In the genomic region with DNA sequence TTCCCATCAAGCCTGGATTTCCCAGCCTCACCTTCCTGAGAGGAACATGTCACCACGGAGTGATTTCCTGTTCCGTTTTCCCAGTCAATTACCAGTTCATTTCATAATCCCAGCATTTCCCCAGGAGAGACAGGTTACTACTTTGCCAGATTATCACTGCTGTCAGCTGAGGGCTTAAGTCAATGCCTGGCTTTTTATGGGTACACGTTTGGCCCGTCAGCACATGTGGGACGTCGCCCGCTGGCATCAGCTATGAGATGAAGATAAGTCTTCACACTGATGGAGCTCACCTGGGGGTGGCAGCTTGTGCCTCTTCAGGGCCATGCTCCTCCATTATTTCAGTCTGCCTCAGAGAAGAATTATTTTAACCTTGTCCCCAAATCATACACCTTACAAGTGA, we compare ENCODE assay signal across 26 mouse cellular contexts.
DNase-seq lines count a peak whose midpoint lies in the region; ATAC-seq and TF ChIP-seq lines count a peak whose summit lies in the region.
"Had no signal": no experiment of that assay in that cellular context is flagged by ENCODE, and none has a peak within 500 bp of the region (broad histone marks: within the 10 kb centered on the region; RNA-seq: fewer than 3 reads in every experiment).

No protein-coding gene starts in this region.

- whole genome bisulfite sequencing in intestine, embryonic 15.5 days, result 65% methylated on average over 7 of the region's 7 CpGs

- H3K4me3 ChIP-seq in embryonic fibroblast, embryonic 13.5 days (ENCODE audit: insufficient read depth, low read length), result no peak overlapping the region
- no peak overlapping the region for H3K4me3 ChIP-seq in intestine, embryonic 15.5 days (replicated peaks)
- H3K4me3 ChIP-seq: embryonic facial prominence, embryonic 12.5 days; embryonic facial prominence, embryonic 15.5 days; erythroblast, embryonic 14.5 days; forebrain, embryonic 10.5 days; forebrain, embryonic 13.5 days; heart, embryonic 13.5 days; hindbrain, embryonic 12.5 days; hindbrain, embryonic 15.5 days had no signal

- no peaks in the 10 kb centered on the region for H3K27me3 ChIP-seq in intestine, embryonic 15.5 days (replicated peaks)
- H3K27me3 ChIP-seq: embryonic facial prominence, embryonic 12.5 days; embryonic facial prominence, embryonic 15.5 days; forebrain, embryonic 13.5 days; heart, embryonic 13.5 days; hindbrain, embryonic 12.5 days; hindbrain, embryonic 15.5 days had no signal

- no peak overlapping the region for H3K9ac ChIP-seq in intestine, embryonic 15.5 days
- H3K9ac ChIP-seq: embryonic facial prominence, embryonic 12.5 days; embryonic facial prominence, embryonic 15.5 days; forebrain, embryonic 13.5 days; heart, embryonic 13.5 days; hindbrain, embryonic 12.5 days; hindbrain, embryonic 15.5 days had no signal

- peak overlapping the region; percentile 88 for H3K27ac ChIP-seq in embryonic fibroblast, embryonic 13.5 days (ENCODE audit: insufficient read depth, low read length)
- no peak overlapping the region for H3K27ac ChIP-seq in intestine, embryonic 15.5 days
- H3K27ac ChIP-seq: embryonic facial prominence, embryonic 12.5 days; embryonic facial prominence, embryonic 15.5 days; forebrain, embryonic 10.5 days; forebrain, embryonic 13.5 days; heart, embryonic 13.5 days; hindbrain, embryonic 12.5 days; hindbrain, embryonic 15.5 days had no signal

- ATAC-seq in intestine, embryonic 15.5 days, result peak; percentile 62
- ATAC-seq: CD4-positive, CD25-positive, alpha-beta regulatory T cell, adult 4 months; forebrain, embryonic 13.5 days; forebrain, embryonic 16.5 days had no signal

- DNase-seq in fat pad, adult 2 months (ENCODE audit: extremely low read depth, low read depth, low spot score), result peak; percentile 67
- no peak for DNase-seq in natural killer cell, adult 2 months (ENCODE audit: low spot score in 2 of 2)
- DNase-seq in kidney, postnatal 25 days, result no peak
- no peak for DNase-seq in left cerebral cortex, postnatal 4 days
- DNase-seq: adrenal gland, adult 2 months; adrenal gland, postnatal 14 days; cerebellum, adult 11 months; cerebellum, adult 9-11 months; cerebellum, postnatal 25 days; gastrocnemius, postnatal 10 days; gastrocnemius, postnatal 36 days; heart, adult 11 months; heart, postnatal 14 days; heart, postnatal 4 days had no signal

- H3K4me2 ChIP-seq in intestine, embryonic 15.5 days (replicated peaks), result no peak overlapping the region
- H3K4me2 ChIP-seq: embryonic facial prominence, embryonic 12.5 days; embryonic facial prominence, embryonic 15.5 days; forebrain, embryonic 13.5 days; heart, embryonic 13.5 days; hindbrain, embryonic 12.5 days; hindbrain, embryonic 15.5 days had no signal

- H3K4me1 ChIP-seq in embryonic fibroblast, embryonic 13.5 days (ENCODE audit: control insufficient read depth, insufficient read depth, low read length), result peaks cover 15% of the 10 kb centered on the region
- peaks cover 4% of the 10 kb centered on the region; the same call in 1 of the 2 replicates for H3K4me1 ChIP-seq in intestine, embryonic 15.5 days (replicated peaks)
- H3K4me1 ChIP-seq: embryonic facial prominence, embryonic 12.5 days had no signal

- intact Hi-C loops in left cerebral cortex, postnatal 4 days (cut with DNase I), result no loop called here

- TF ChIP-seq POLR2A in embryonic fibroblast, embryonic 13.5 days (IDR thresholded peaks at IDR 0.05; ENCODE audit: low read depth, low read length), result no peak

- H3K36me3 ChIP-seq in intestine, embryonic 15.5 days, result 0 out of 2 replicates have a peak, but pooled peaks cover 8% of the 10 kb centered on the region
- H3K36me3 ChIP-seq: hindbrain, embryonic 12.5 days; hindbrain, embryonic 15.5 days had no signal

- no peaks in the 10 kb centered on the region for H3K9me3 ChIP-seq in intestine, embryonic 15.5 days
- H3K9me3 ChIP-seq: embryonic facial prominence, embryonic 12.5 days; embryonic facial prominence, embryonic 15.5 days; forebrain, embryonic 13.5 days; heart, embryonic 13.5 days; hindbrain, embryonic 12.5 days; hindbrain, embryonic 15.5 days had no signal

- no peak for TF ChIP-seq CTCF in embryonic fibroblast, embryonic 13.5 days (IDR thresholded peaks at IDR 0.05; ENCODE audit: borderline replicate concordance, insufficient read depth, low read length)
